Mouse (Mus musculus): ENCODE results near the gene Hnrnpf. TPM values are rescaled to one million over a fixed set of nuclear protein-coding genes. Genes with fewer than 3 reads are reported as not detected.
"Not testable (repeated sequence)": the region's sequence is repeated elsewhere in the genome, so short reads cannot be mapped to it uniquely, and the experiment has no call there.

The Hnrnpf gene
- polyA plus RNA-seq, 1 experiment from 2014 or later, result 885 TPM

DNA sequence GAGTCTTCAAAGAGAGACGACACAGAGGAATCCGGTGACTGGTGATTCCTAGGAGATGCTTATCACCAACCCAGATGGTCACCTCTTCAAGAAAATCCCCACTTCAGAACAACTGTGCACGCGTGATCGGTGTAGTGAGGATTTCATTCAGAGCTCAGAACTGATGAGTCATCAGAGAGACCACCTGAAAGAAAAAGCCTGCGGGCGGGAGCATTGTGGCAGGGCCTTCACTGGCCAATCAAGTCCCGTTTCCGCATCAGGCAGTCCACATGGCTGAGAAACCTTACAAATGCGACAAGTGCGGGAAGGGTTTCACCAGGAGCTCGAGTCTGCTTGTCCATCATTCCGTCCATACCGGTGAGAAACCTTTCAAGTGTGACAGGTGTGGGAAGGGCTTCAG is 29.1 kb upstream of the Hnrnpf start:
- H3K36me3 ChIP-seq (replicated peaks; ENCODE audit: control insufficient read depth, insufficient read depth, low read depth, low read length), result no peaks in the 10 kb centered on the region
- H3K4me3 ChIP-seq (ENCODE audit: low read depth, low read length), result no peak overlapping the region
- H3K27ac ChIP-seq (replicated peaks; ENCODE audit: low read depth, low read length), result no peak overlapping the region
- DNase-seq (ENCODE audit: low spot score) (no peak), ATAC-seq (replicated peaks; ENCODE audit: insufficient number of reproducible peaks, low FRiP score, low TSS enrichment, low read depth) (no peak)
- no peaks in the 10 kb centered on the region for H3K4me1 ChIP-seq (ENCODE audit: control insufficient read depth, insufficient read depth, low read length)
- H3K9me3 ChIP-seq (replicated peaks; ENCODE audit: control insufficient read depth, low read length), result no peaks in the 10 kb centered on the region
- no peak overlapping the region for H3K4me2 ChIP-seq (ENCODE audit: low read depth, low read length)
- no peaks in the 10 kb centered on the region for H3K27me3 ChIP-seq (ENCODE audit: control insufficient read depth, insufficient read depth, low read length)
- WGBS, result 80% methylated on average over 14 of the region's 14 CpGs
- no peak overlapping the region for H3K9ac ChIP-seq (replicated peaks; ENCODE audit: low read length)

- WGBS, result 91% methylated on average over 7 of the region's 7 CpGs
- H3K27ac ChIP-seq (replicated peaks; ENCODE audit: low read depth, low read length); DNase-seq (ENCODE audit: low spot score); ATAC-seq (replicated peaks; ENCODE audit: insufficient number of reproducible peaks, low FRiP score, low TSS enrichment, low read depth); H3K36me3 ChIP-seq (replicated peaks; ENCODE audit: control insufficient read depth, insufficient read depth, low read depth, low read length); H3K9me3 ChIP-seq (replicated peaks; ENCODE audit: control insufficient read depth, low read length); H3K4me3 ChIP-seq (ENCODE audit: low read depth, low read length); H3K27me3 ChIP-seq (ENCODE audit: control insufficient read depth, insufficient read depth, low read length); H3K4me2 ChIP-seq (ENCODE audit: low read depth, low read length); H3K9ac ChIP-seq (replicated peaks; ENCODE audit: low read length); H3K4me1 ChIP-seq (ENCODE audit: control insufficient read depth, insufficient read depth, low read length): not testable (repeated sequence)
These were observed 26.7 kb upstream of the Hnrnpf start for GRCm38 (mm10) chr6:117873450-117873849.

DNA sequence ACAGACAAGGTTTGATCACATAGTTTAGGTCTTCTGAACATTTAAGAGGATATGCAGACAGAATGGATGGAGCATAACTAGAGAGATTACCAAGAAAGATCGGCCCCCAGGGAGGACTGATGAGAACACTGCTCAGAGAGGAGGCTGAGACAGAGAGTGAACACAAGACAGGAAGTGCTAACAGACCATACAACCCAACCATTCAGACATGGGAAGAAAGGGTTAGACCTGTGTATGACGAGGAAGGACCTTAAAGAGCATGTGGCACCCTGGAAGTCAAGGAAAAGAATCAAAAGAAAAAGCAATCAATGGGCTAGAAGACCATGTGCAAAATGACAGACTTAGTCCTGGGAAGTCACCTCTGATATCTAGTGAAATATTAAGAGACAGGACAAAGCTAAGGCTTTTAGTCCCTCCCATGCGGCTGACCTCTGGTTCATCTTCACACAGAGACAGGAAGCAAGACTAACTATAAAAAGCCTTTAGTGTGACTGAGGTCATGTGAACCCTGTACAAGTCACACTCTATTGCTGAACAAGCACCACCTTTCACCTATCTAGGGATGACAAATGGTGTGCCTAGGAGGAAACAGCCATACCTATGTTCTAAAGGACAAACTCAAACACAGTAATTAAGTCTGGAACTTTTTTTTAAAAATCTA is 25.4 kb upstream of the Hnrnpf start:
- H3K27me3 ChIP-seq (ENCODE audit: control insufficient read depth, insufficient read depth, low read length), result no peaks in the 10 kb centered on the region
- 79% methylated on average over 3 of the region's 3 CpGs for WGBS
- DNase-seq (ENCODE audit: low spot score), result no peak
- no peaks in the 10 kb centered on the region for H3K4me1 ChIP-seq (ENCODE audit: control insufficient read depth, insufficient read depth, low read length)
- no peak overlapping the region for H3K27ac ChIP-seq (replicated peaks; ENCODE audit: low read depth, low read length)
- H3K4me2 ChIP-seq (ENCODE audit: low read depth, low read length), result no peak overlapping the region
- ATAC-seq (replicated peaks; ENCODE audit: insufficient number of reproducible peaks, low FRiP score, low TSS enrichment, low read depth), result no peak
- H3K4me3 ChIP-seq (ENCODE audit: low read depth, low read length), result no peak overlapping the region
- H3K36me3 ChIP-seq (replicated peaks; ENCODE audit: control insufficient read depth, insufficient read depth, low read depth, low read length), result no peaks in the 10 kb centered on the region
- no peaks in the 10 kb centered on the region for H3K9me3 ChIP-seq (replicated peaks; ENCODE audit: control insufficient read depth, low read length)
- H3K9ac ChIP-seq (replicated peaks; ENCODE audit: low read length), result no peak overlapping the region

GRCm38 (mm10) chr6:117878700-117879407 is 21.3 kb upstream of the Hnrnpf start:
- peak overlapping the region; percentile 45 for H3K4me3 ChIP-seq (ENCODE audit: low read depth, low read length)
- H3K4me2 ChIP-seq (ENCODE audit: low read depth, low read length), result peak overlapping the region; percentile 54
- 12% methylated on average over 26 of the region's 26 CpGs for WGBS
- H3K4me1 ChIP-seq (ENCODE audit: control insufficient read depth, insufficient read depth, low read length), result no peaks in the 10 kb centered on the region
- no peaks in the 10 kb centered on the region for H3K27me3 ChIP-seq (ENCODE audit: control insufficient read depth, insufficient read depth, low read length)
- H3K27ac ChIP-seq (replicated peaks; ENCODE audit: low read depth, low read length), result peak overlapping the region; percentile 94
- H3K36me3 ChIP-seq (replicated peaks; ENCODE audit: control insufficient read depth, insufficient read depth, low read depth, low read length), result no peaks in the 10 kb centered on the region
- ATAC-seq (replicated peaks; ENCODE audit: insufficient number of reproducible peaks, low FRiP score, low TSS enrichment, low read depth) (peak; percentile 85), DNase-seq (ENCODE audit: low spot score) (peak; percentile 92)
- peak overlapping the region; percentile 74 for H3K9ac ChIP-seq (replicated peaks; ENCODE audit: low read length)
- no peaks in the 10 kb centered on the region for H3K9me3 ChIP-seq (replicated peaks; ENCODE audit: control insufficient read depth, low read length)

- Histone ChIP-seq H3K36me3 (replicated peaks; ENCODE audit: control insufficient read depth, insufficient read depth, low read depth, low read length) (no peaks in the 10 kb centered on the region), H3K27me3 (ENCODE audit: control insufficient read depth, insufficient read depth, low read length) (no peaks in the 10 kb centered on the region)
- WGBS, result under 1% methylated on average over 67 of the region's 67 CpGs
These were observed 20.6 kb upstream of the Hnrnpf start for GRCm38 (mm10) chr6:117879408-117880115.

GRCm38 (mm10) chr6:117880394-117880838 is 19.7 kb upstream of the Hnrnpf start:
- Histone ChIP-seq H3K36me3 (replicated peaks; ENCODE audit: control insufficient read depth, insufficient read depth, low read depth, low read length) (no peaks in the 10 kb centered on the region), H3K9me3 (replicated peaks; ENCODE audit: control insufficient read depth, low read length) (no peaks in the 10 kb centered on the region), H3K4me2 (ENCODE audit: low read depth, low read length) (peak overlapping the region; percentile 21), H3K27me3 (ENCODE audit: control insufficient read depth, insufficient read depth, low read length) (no peaks in the 10 kb centered on the region), H3K9ac (replicated peaks; ENCODE audit: low read length) (peak overlapping the region; percentile 37), H3K4me1 (ENCODE audit: control insufficient read depth, insufficient read depth, low read length) (no peaks in the 10 kb centered on the region), H3K4me3 (ENCODE audit: low read depth, low read length) (peak overlapping the region; percentile 45), H3K27ac (replicated peaks; ENCODE audit: low read depth, low read length) (peak overlapping the region; percentile 94; the same call in 1 of the 2 replicates)
- ATAC-seq (replicated peaks; ENCODE audit: insufficient number of reproducible peaks, low FRiP score, low TSS enrichment, low read depth) (no peak), DNase-seq (ENCODE audit: low spot score) (no peak)
- 49% methylated on average over 3 of the region's 3 CpGs for WGBS

More at GRCm38 (mm10) chr6:117879408-117880115, 20.6 kb upstream of the Hnrnpf start:
- Histone ChIP-seq H3K4me1 (ENCODE audit: control insufficient read depth, insufficient read depth, low read length) (no peaks in the 10 kb centered on the region), H3K4me2 (ENCODE audit: low read depth, low read length) (peak overlapping the region; percentile 54), H3K4me3 (ENCODE audit: low read depth, low read length) (peak overlapping the region; percentile 45), H3K27ac (replicated peaks; ENCODE audit: low read depth, low read length) (peak overlapping the region; percentile 94), H3K9ac (replicated peaks; ENCODE audit: low read length) (peak overlapping the region; percentile 74), H3K9me3 (replicated peaks; ENCODE audit: control insufficient read depth, low read length) (no peaks in the 10 kb centered on the region)
- DNase-seq (ENCODE audit: low spot score) (peak; percentile 99), ATAC-seq (replicated peaks; ENCODE audit: insufficient number of reproducible peaks, low FRiP score, low TSS enrichment, low read depth) (peak; percentile 91)

GRCm38 (mm10) chr6:117881229-117881628 is 18.9 kb upstream of the Hnrnpf start:
- Histone ChIP-seq H3K27me3 (ENCODE audit: control insufficient read depth, insufficient read depth, low read length) (no peaks in the 10 kb centered on the region), H3K36me3 (replicated peaks; ENCODE audit: control insufficient read depth, insufficient read depth, low read depth, low read length) (no peaks in the 10 kb centered on the region), H3K4me3 (ENCODE audit: low read depth, low read length) (no peak overlapping the region), H3K9me3 (replicated peaks; ENCODE audit: control insufficient read depth, low read length) (no peaks in the 10 kb centered on the region), H3K4me1 (ENCODE audit: control insufficient read depth, insufficient read depth, low read length) (no peaks in the 10 kb centered on the region), H3K27ac (replicated peaks; ENCODE audit: low read depth, low read length) (no peak overlapping the region), H3K9ac (replicated peaks; ENCODE audit: low read length) (0 out of 2 replicates have a peak overlapping the region, but pooled peaks have one; percentile 22), H3K4me2 (ENCODE audit: low read depth, low read length) (no peak overlapping the region)
- ATAC-seq (replicated peaks; ENCODE audit: insufficient number of reproducible peaks, low FRiP score, low TSS enrichment, low read depth) (no peak), DNase-seq (ENCODE audit: low spot score) (no peak)
- WGBS, result 77% methylated on average over 7 of the region's 7 CpGs

All from embryonic facial prominence, embryonic 11.5 days (tissue).